9 mouse cellular contexts compared by ENCODE assay signal in genomic region chr1:23379911-23380740, GRCm38 (mm10). TPM values are rescaled to one million over a fixed set of nuclear protein-coding genes. Genes with fewer than 3 reads are reported as not detected.
DNase-seq lines count a peak whose midpoint lies in the region; ATAC-seq and TF ChIP-seq lines count a peak whose summit lies in the region.
"Had no signal": no experiment of that assay in that cellular context is flagged by ENCODE, and none has a peak within 500 bp of the region (broad histone marks: within the 10 kb centered on the region; RNA-seq: fewer than 3 reads in every experiment).

No protein-coding gene starts in this region.

- no peak for ATAC-seq in midbrain, postnatal 0 days (ENCODE audit: low FRiP score)

- H3K27ac ChIP-seq in bone marrow macrophage, adult 2 months (ENCODE audit: insufficient read depth, low read depth, low read length), result peak overlapping the region; percentile 59
- H3K27ac ChIP-seq in midbrain, postnatal 0 days (ENCODE audit: low read depth, low read length), result no peak overlapping the region
- H3K27ac ChIP-seq: embryonic facial prominence, embryonic 15.5 days had no signal

- peaks cover 24% of the 10 kb centered on the region for H3K4me1 ChIP-seq in bone marrow macrophage, adult 2 months (ENCODE audit: control insufficient read depth, insufficient read depth, low read length)
- peaks cover 8% of the 10 kb centered on the region for H3K4me1 ChIP-seq in midbrain, postnatal 0 days (ENCODE audit: insufficient read depth, low read length)

- H3K4me2 ChIP-seq in midbrain, postnatal 0 days (ENCODE audit: low read depth, low read length, poor library complexity, severe bottlenecking), result peak overlapping the region; percentile 50

- peaks cover 4% of the 10 kb centered on the region for H3K36me3 ChIP-seq in midbrain, postnatal 0 days (ENCODE audit: insufficient read depth, low read length)
- H3K36me3 ChIP-seq: embryonic facial prominence, embryonic 15.5 days had no signal

- H3K9ac ChIP-seq in midbrain, postnatal 0 days (replicated peaks; ENCODE audit: low read length, poor library complexity, severe bottlenecking), result no peak overlapping the region
- H3K9ac ChIP-seq: embryonic facial prominence, embryonic 15.5 days had no signal

- H3K9me3 ChIP-seq in midbrain, postnatal 0 days (ENCODE audit: low read length), result no peaks in the 10 kb centered on the region
- H3K9me3 ChIP-seq: embryonic facial prominence, embryonic 15.5 days had no signal

- TF ChIP-seq POLR2A in bone marrow macrophage, adult 2 months (IDR thresholded peaks at IDR 0.05; ENCODE audit: borderline replicate concordance, low read depth, low read length), result no peak

- peak overlapping the region; percentile 54 for H3K4me3 ChIP-seq in bone marrow macrophage, adult 2 months (ENCODE audit: insufficient read depth, low read length)
- peak overlapping the region; percentile 22 for H3K4me3 ChIP-seq in midbrain, postnatal 0 days (ENCODE audit: low read depth, low read length)

- TF ChIP-seq CTCF in bone marrow macrophage, adult 2 months (IDR thresholded peaks at IDR 0.05; ENCODE audit: low read depth, low read length), result no peak
- TF ChIP-seq CTCF in midbrain, postnatal 0 days (IDR thresholded peaks at IDR 0.05), result no peak

- WGBS in midbrain, postnatal 0 days, result 57% methylated on average over 17 of the region's 17 CpGs

- H3K27me3 ChIP-seq in midbrain, postnatal 0 days (ENCODE audit: insufficient read depth, low read length), result no peaks in the 10 kb centered on the region
- H3K27me3 ChIP-seq: embryonic facial prominence, embryonic 15.5 days had no signal

- peak; percentile 93 for DNase-seq in heart, adult 11 months
- no peak for DNase-seq in heart, postnatal 4 days
- DNase-seq in heart, adult 9 months (ENCODE audit: low spot score in 2 of 2), result peak; percentile 51 to 60
- peak; percentile 28 to 31 for DNase-seq in layer of hippocampus, postnatal 10 days (ENCODE audit: low spot score in 2 of 2)
- peak; percentile 26 for DNase-seq in midbrain, postnatal 0 days (ENCODE audit: low spot score)
- DNase-seq in MN1 (ENCODE audit: low spot score), result no peak
- no peak for DNase-seq in thymus, postnatal 36 days

RNA-seq across cellular contexts. Expression of gene Ogfrl1, which starts 17.4 kb away (rescaled TPM):
- total RNA-seq in heart, postnatal 4 days (2021), result 10 to 100 TPM; 13.6 to 14.1 TPM
- 33.2 and 39.7 TPM in 2 replicates for polyA plus RNA-seq in bone marrow macrophage, adult 2 months (2012; ENCODE audit: insufficient read depth, insufficient read length, missing spikeins)
- 10 to 100 TPM; 71.3 to 90.3 TPM for total RNA-seq in layer of hippocampus, postnatal 10 days (2021)
- total RNA-seq in midbrain, postnatal 0 days (2014; rRNA removed), result 20.0 and 21.6 TPM in 2 replicates
- polyA plus RNA-seq in midbrain, postnatal 0 days (2015; fragmentation: Nextera tagmentation; extraction: Ambion mirVana), result 11.6 and 17.8 TPM in 2 replicates

Comparison
In these comparisons a context has a peak if more than half of its experiments do, and no peak if none do; other contexts are left out.
1. DNase-seq: peak in heart, adult 11 months (single experiment), heart, adult 9 months (2 of 2), layer of hippocampus, postnatal 10 days (2 of 2) and midbrain, postnatal 0 days (single experiment); none in heart, postnatal 4 days (single experiment), MN1 (single experiment) and thymus, postnatal 36 days (0 of 2).